Mouse (Mus musculus) right cerebral cortex, adult 18-20 months (tissue): ENCODE measurements around the gene H2afy.
"Not testable (repeated sequence)": the region's sequence is repeated elsewhere in the genome, so short reads cannot be mapped to it uniquely, and the experiment has no call there.

ENCODE experiments used
- DNase-seq: peaks from one replicate; pipeline ENCODE4 v3.0.0; 2022; ENCODE audit warnings: mixed read lengths

The H2afy gene

DNA sequence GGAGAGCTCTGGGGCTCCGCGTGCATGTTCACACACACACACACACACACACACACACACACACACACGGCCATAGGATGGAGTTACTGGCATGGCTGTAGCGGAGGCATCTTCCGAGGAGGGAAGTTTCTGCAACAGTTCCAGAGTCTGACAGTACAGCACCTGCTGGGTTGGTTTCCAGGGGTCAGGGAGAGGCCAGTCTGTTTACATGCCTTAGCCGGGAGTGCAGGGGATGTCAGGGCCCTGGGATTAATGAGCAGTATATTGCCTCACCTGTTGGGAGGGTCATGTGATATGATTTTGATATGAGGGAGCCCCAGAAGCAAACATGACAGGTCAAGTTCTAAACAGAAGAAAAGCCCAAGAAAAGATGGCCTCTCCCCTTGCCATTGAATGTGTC lies 66.5 kb downstream of the H2afy start:
- DNase-seq = no peak

DNA sequence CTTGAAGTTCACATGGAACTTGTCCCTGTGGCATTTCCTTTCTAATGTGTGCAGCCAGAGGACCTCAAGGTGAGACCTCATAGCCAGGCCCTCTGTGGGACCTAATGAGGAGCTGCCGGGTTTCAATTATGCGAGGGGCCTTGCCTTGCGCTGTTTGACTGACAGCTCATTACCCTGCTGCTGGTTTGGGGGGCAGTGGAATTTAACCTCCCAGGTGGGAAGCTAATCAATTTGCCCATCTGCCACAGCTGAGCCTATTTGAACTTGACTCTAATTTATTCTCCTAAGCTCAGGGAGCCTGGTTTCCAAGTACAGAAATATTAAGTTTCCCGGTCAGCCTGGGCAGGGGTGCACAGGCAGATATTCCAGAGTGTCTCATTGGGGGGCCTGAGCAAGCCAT lies 67.6 kb downstream of the H2afy start:
- no peak for DNase-seq

DNA sequence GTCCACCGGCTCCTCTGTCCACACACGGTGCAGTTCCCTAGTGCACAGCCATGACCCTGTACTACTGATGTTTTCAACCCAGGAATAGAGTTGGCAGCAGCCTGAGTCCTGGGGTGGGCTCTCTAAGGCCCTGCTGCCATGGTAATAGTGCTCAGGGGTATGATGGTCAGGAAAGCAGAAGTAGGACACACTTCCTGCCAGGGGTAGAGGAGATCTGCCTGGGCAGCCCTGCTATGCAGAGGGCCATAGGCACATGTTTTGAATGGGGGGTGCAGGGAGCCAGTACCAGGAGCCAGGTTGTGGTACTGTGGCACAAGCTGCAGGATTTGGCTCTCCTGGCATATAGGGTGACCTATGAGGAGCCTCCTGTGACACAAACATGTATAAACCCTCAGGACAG lies 69.3 kb downstream of the H2afy start:
- DNase-seq = no peak

DNA sequence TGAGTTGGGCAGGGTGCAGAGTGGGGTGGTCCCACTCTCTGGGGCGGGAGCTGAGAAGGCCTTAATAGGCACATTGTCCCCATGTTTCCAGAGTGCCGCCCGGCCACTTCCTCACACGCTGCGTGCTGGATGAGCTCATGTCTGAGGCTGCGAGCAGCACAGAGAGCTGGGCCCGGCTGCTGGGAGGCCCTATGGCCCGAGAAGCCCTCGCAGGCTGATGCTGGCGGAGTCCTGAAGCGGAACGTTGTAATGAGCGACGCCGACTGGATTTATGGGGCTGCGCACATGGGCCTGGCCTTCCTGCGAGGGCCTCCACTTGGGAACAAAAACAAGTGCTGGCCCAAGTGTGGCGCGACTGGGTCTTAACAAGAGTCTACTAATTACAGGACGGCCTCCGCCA lies 70.0 kb downstream of the H2afy start:
- DNase-seq = no peak

GRCm38 (mm10) chr13:56057761-56058160 lies 78.4 kb downstream of the H2afy start:
- DNase-seq = no peak

DNA sequence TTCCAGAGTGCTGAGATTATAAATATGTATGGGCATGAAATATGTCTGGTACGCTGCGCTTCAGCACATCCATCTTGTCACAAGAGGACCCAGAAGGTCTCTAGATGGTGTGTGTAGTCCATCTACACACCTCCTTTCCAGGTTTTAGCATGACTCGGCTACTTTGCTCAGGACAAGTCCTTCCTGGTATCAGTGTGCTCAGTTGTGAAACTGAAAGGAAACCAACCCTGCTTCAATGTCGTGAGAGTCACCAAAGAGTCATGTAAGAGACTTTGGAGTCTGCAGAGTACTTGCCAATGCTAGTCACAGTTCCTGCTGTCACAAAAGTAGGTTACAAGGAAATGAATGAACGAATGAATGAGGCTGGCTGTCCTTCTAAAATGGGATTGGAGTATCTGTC lies 80.4 kb downstream of the H2afy start:
- no peak for DNase-seq

GRCm38 (mm10) chr13:56054089-56054488 lies 82.1 kb downstream of the H2afy start:
- no peak for DNase-seq

GRCm38 (mm10) chr13:56052781-56053180 lies 83.4 kb downstream of the H2afy start:
- no peak for DNase-seq

- DNase-seq = no peak
These were observed 85.9 kb downstream of the H2afy start for GRCm38 (mm10) chr13:56050246-56050645.

DNA sequence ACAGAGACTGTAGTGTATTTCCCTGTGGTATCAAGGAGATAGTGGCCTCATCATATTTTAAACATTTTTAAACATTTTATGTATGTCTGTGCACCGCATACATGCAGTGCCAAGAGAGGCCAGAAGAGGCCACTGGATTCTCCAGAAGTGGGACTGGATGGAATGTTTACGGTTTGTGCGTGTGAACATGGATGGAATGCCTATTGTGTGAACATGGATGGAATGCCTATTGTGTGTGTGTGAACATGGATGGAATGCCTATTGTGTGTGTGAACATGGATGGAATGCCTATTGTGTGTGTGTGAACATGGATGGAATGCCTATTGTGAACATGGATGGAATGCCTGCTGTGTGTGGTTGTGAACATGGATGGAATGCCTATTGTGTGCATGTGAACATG lies 93.9 kb downstream of the H2afy start:
- no peak for DNase-seq

- no peak for DNase-seq
These were observed 95.5 kb downstream of the H2afy start for GRCm38 (mm10) chr13:56040621-56041020.

DNA sequence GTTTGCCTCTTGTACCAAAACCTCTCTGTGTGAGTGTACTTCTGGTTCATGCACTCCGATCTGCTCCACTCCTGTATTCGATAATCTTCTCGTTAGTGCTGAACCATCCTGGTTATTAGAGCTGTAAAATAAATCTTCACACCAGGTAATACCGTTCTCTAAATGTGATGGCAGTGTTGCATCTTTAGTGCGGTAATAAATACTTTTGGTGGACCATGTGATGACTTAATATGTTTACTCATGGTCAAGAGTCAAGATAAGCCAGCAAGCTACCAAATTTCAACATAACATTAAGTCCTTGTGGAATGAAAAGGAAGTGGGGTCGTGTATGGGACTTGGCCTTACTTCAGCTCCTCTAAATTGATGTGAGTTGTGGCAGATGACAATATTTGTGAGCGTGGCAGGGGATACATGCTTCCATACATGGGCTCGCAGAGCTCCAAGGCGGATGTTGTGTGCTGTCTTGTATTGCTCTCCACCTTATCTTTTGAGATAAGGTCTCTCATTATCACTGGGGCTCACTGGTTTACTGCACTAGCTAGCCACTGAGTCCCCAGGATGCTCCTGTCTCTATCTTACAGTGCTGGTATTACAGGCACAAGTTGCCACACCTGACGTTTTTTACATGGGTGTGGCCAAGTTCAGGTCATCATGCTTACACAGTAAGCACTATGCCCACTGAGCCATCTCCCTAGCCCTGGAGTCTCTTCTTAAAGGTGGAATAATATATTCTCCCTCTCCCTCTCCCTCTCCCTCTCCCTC lies 96.4 kb downstream of the H2afy start:
- no peak for DNase-seq

DNA sequence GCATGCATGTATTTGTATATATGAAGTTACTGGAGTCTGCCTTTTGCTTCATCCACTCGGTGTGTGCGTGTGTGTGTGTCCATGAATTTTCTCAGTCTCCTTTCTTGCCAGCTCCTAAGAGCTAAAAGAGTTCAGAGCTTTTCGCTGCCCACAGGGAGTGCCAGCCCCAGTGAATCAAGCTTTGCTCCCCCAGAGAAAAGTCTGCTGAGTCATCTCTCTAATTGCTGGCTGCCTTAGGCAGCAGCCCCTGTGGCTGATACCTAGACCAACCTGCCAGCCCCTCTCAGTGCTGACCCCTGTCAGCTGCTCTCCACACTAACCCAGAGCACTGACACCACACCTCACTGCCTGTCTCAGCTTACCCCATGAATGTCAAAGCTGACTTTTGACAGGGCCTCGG lies 107.2 kb downstream of the H2afy start:
- no peak for DNase-seq

DNA sequence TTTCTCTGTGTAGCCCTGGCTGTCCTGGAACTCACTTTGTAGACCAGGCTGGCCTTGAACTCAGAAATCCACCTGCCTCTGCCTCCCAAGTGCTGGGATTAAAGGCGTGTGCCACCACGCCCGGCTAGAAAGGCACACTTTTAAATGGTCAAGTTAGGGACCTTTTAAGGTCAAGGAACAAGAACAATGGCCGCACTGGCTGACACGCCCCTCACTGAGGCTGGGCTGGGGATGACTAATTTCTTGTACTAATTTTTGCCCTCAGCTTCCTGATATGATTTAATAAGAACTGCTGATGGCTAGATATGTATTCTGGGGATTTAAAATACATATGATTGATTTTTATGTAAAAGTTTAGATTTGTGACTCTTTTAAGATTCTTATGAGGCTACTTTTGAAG lies 108.2 kb downstream of the H2afy start:
- DNase-seq = not testable (repeated sequence)

GRCm38 (mm10) chr13:56026623-56027022 lies 109.5 kb downstream of the H2afy start:
- DNase-seq = no peak

DNA sequence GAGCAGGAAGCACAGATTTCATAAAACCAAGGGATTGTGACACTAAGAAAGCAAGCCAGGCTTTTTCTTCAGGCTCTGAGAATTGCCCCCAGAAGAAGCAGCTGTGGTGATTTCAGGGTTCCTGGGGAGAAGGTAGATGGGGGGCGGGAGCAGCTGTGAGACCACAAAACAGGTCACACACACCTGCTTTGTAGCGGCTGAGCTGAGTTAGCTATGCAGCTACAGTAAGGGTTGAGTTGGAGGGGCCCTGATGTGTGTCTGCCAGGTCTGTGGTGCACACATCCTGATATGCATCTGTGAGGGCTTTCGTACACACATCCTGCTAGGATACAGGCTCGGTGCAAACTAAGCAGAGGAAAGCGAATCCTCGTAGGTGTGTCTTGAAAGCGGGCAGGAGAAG lies 110.1 kb downstream of the H2afy start:
- DNase-seq = no peak

GRCm38 (mm10) chr13:56025027-56025410 lies 111.1 kb downstream of the H2afy start:
- no peak for DNase-seq

DNA sequence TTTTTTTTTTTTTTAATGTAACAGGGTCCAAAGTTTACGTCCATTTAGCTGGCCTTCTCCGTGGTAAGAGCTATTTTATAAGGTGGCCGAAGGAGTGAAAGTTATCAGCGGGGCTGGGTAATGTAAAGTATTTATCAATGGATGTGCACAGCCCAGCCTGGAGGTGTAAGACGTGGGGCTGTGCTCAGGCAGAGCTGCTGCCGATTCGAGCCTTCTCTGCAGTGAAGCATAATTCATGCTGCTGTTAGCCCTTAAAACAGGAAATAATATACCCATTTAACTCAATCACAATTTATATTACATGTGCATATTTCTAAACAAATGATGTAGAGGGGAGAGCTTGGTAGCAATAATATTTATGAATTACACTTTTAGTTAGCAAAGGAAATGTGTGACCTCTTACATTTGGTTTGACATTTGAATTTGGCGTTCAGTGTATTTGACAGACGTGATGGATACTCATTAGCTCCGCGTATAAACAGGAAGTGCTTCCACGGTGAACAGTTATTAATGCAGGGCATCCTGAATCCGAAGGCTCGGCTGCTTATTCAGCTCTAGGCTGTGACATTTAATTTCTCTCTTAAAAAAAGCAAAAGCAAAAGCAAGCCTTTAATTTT lies 111.6 kb downstream of the H2afy start:
- no peak for DNase-seq
